Mouse (Mus musculus): Measurements from ENCODE around the gene Obsl1. TPM values are rescaled to one million over a fixed set of nuclear protein-coding genes. Genes with fewer than 3 reads are reported as not detected.
A peak's percentile ranks its signal among the peaks of the same experiment; 100 is the strongest.

Obsl1 gene
- polyA plus RNA-seq (2015; fragmentation: Nextera tagmentation; extraction: Ambion mirVana) = 83.7 and 90.9 TPM in 2 replicates

DNA sequence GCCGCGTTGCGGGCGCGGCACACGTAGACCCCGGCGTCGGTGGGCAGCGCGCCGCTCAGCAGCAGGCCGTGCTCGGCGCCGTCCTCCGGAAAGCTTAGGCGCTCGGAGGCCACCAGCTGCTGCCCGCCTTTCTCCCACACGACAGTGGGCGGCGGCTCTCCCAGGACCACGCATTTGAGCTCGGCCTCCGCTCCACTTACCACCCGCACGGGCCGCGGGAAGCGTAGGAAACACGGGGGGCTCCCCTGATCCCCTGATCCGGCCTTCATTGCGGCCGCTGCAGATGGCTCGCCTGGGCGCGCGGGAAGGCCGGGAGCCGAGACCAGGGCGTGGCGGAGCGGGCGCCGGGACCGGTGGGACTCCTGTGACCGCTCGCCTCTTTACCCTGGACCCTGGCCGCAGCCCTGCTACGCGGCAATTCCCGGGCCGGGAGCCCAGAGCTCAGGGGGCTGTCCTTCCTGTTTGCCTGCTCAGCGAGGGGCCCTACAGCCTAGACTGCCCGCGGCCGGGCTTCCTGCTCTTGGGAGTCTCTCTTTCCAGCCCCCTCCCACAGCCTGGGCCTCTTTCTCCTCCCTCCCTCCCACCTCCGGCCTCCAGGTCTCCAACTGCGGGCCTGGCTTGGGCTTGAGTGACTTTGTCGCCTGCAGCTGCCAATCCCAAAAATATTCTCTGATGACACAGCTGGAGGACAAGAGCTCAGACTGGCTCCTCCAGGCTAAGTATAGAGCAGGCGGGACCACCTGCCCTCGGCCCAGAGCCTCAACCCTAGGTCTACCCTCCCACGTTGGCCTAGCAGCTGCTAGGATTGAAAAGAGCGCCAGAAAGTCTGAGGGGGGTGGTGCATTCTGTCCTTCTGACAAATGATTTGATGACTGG, at the start of gene Obsl1:
Gene Obsl1, minus strand, starts transcription at position 497 of the 876 bp plus-strand sequence.
- Histone ChIP-seq H3K36me3 (peaks cover 25% of the 10 kb centered on the region), H3K4me3 (peak within 1 kb of the TSS; percentile 85), H3K4me2 (peak within 1 kb of the TSS; percentile 81), H3K9ac (peak within 1 kb of the TSS; percentile 92), H3K9me3 (no peaks in the 10 kb centered on the region), H3K4me1 (peaks cover 40% of the 10 kb centered on the region), H3K27me3 (no peaks in the 10 kb centered on the region), H3K27ac (peak within 1 kb of the TSS; percentile 98)
- under 1% methylated on average over 64 of the region's 65 CpGs for WGBS
- ATAC-seq (ENCODE audit: insufficient number of reproducible peaks, low FRiP score, low TSS enrichment, low read depth) = peak; percentile 94

DNA sequence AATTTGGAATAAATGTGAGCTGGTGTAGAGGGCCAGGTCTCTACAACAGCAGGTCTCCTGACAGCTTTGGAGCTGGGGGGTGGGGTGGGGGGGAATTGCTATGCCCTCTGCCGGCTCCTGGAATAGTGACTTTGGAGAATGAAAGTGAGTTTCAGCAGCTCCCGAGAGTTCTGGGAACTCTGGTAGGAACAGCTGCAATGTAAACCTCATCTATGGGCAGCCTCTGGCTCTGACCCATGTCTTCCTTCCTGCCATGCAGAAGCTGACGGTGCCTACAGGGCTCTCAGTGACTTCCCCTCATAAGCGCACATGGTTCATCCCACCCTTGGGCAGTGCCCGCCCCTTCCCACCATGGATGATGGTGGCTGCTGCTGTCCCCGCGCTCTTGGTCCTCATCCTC, 49.4 kb upstream of the Obsl1 start:
- H3K4me1 ChIP-seq = peaks cover 18% of the 10 kb centered on the region
- H3K27me3 ChIP-seq = no peaks in the 10 kb centered on the region
- no peak overlapping the region for H3K4me2 ChIP-seq
- H3K4me3 ChIP-seq = no peak overlapping the region
- H3K9ac ChIP-seq = no peak overlapping the region
- 83% methylated on average over 7 of the region's 7 CpGs for WGBS
- no peak overlapping the region for H3K27ac ChIP-seq
- peaks cover 73% of the 10 kb centered on the region for H3K36me3 ChIP-seq
- no peak for ATAC-seq (ENCODE audit: insufficient number of reproducible peaks, low FRiP score, low TSS enrichment, low read depth)
- no peaks in the 10 kb centered on the region for H3K9me3 ChIP-seq

DNA sequence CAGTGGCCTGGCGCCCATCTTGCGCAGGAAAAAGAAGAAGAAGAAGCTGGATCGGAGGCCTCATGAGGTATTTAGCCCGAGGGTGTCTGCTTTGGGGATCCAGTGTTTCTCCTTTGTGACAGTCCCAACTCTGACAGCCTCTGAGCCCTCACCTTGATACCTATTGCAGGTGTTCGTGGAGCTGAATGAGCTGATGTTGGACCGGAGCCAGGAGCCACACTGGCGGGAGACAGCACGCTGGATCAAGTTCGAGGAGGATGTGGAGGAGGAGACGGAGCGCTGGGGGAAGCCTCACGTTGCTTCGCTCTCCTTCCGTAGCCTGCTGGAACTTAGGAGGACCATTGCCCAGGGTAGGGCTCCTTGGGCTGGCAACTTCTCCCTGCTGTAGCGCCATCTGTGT, 44.3 kb upstream of the Obsl1 start:
- Histone ChIP-seq H3K27me3 (no peaks in the 10 kb centered on the region), H3K4me1 (peaks cover 26% of the 10 kb centered on the region), H3K9ac (no peak overlapping the region), H3K36me3 (peaks cover 66% of the 10 kb centered on the region), H3K4me3 (no peak overlapping the region), H3K9me3 (no peaks in the 10 kb centered on the region), H3K4me2 (no peak overlapping the region), H3K27ac (no peak overlapping the region)
- 75% methylated on average over 15 of the region's 15 CpGs for WGBS
- no peak for ATAC-seq (ENCODE audit: insufficient number of reproducible peaks, low FRiP score, low TSS enrichment, low read depth)

DNA sequence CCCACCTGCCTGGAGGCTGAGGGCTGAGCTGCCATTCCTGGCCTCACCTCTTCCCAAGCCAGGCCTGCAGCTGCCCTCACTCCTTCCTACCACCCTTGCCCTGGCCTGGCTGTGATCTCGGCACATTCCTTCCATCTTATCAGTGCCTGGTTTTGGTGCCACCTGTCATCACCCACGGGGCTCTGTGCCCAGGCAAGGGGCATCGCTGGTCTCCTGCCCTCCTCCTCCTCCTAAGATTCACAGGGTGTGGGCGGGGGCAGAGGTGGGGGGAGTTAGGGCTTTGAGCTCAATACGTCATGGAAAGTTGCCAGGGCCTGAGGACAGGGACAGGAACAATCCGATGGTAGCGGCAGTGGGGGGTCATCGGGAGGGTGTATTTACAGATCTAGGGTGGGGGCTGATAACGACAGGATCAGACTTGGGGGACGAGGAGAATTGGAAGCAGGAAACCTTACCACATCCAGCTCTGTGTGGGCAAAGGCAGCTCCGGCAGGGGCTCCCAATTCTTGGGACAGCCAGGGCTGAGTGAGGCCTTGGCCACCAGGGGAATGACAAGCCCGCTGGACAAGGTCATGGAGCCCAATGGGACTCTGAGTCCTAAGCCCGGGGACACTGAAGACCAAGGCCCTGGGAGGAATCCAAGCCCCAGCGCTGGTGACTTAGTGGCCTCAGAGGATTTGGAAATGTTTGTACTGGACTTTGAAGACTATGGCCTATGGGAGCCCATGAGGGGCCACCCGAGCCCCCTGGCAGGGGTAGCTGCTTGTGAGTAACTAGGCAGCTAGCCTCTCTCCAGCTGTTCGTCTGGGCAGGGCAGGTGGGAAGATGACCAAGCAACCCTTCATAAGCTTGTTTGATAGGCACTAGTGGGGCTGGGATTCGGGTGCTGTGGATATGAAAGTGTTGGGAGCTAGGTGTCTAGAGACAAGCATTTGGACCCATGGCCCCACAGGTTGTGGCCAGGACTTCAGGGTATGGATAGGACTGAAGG, 43.3 kb upstream of the Obsl1 start:
- H3K4me1 ChIP-seq = peaks cover 26% of the 10 kb centered on the region
- H3K4me2 ChIP-seq = no peak overlapping the region
- H3K36me3 ChIP-seq = peaks cover 57% of the 10 kb centered on the region
- whole genome bisulfite sequencing = 74% methylated on average over 17 of the region's 17 CpGs
- H3K9me3 ChIP-seq = no peaks in the 10 kb centered on the region
- H3K27me3 ChIP-seq = no peaks in the 10 kb centered on the region
- no peak overlapping the region for H3K9ac ChIP-seq
- ATAC-seq (ENCODE audit: insufficient number of reproducible peaks, low FRiP score, low TSS enrichment, low read depth) = no peak
- no peak overlapping the region for H3K27ac ChIP-seq
- no peak overlapping the region for H3K4me3 ChIP-seq

DNA sequence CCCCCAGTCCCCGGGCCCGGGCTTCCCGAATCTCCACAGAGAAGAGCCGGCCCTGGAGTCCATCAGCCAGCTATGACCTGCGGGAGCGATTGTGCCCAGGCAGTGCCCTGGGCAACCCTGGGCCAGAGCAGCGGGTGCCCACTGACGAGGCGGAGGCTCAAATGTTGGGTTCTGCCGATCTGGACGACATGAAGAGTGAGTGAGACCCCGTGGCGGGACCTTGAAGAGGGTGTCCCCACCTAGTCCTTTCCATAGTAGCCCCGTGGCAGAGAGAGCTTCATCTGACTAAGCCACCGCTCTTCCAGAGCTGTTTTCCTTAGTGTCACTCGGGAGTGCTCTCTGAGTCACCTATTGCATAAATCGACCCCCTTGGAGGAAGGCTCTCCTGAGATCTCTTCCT, 42.6 kb upstream of the Obsl1 start:
- Histone ChIP-seq H3K27me3 (no peaks in the 10 kb centered on the region), H3K27ac (no peak overlapping the region), H3K36me3 (peaks cover 50% of the 10 kb centered on the region), H3K9ac (no peak overlapping the region), H3K4me1 (peaks cover 26% of the 10 kb centered on the region), H3K4me3 (no peak overlapping the region), H3K4me2 (no peak overlapping the region), H3K9me3 (no peaks in the 10 kb centered on the region)
- no peak for ATAC-seq (ENCODE audit: insufficient number of reproducible peaks, low FRiP score, low TSS enrichment, low read depth)
- 88% methylated on average over 17 of the region's 17 CpGs for WGBS

DNA sequence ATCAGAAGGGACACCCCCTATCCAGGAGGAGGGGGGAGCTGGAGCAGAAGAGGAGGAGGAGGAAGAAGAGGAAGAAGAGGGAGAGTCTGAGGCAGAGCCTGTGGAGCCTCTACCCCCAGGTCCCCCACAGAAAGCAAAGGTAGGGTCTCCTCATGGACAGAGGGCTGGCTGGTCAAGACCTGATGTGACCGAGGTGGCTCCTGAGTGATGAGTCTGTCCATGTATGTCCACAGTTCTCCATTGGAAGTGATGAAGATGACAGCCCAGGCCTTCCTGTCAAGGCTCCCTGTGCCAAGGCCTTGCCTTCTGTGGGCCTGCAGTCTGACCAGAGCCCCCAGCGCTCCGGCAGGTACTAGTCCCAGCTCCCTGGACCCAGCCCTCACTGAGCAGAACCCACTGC, 41.8 kb upstream of the Obsl1 start:
- Histone ChIP-seq H3K9ac (no peak overlapping the region), H3K4me3 (no peak overlapping the region), H3K4me1 (peaks cover 26% of the 10 kb centered on the region), H3K27ac (no peak overlapping the region), H3K27me3 (no peaks in the 10 kb centered on the region), H3K4me2 (no peak overlapping the region), H3K9me3 (no peaks in the 10 kb centered on the region), H3K36me3 (peaks cover 43% of the 10 kb centered on the region)
- ATAC-seq (ENCODE audit: insufficient number of reproducible peaks, low FRiP score, low TSS enrichment, low read depth) = no peak
- WGBS = 92% methylated on average over 3 of the region's 3 CpGs

DNA sequence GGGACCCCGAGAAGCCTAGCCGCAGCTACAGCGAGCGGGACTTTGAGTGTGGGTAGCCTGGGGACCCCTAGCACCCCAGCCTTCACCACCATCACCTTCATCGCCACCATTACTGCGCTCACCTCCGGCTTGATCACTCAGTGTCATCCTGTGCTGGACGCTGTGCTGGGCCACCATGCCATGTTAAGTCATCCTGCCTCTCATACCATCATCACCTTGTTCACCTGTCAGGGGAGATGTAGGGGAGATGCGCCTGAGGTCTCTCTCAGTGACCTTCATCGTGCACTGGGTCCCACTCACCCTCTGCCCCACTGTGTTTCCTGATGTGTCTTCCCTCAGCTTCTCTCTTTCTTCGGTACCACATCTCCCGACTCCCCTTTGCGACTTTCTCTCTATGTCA, 41.1 kb upstream of the Obsl1 start:
- no peaks in the 10 kb centered on the region for H3K9me3 ChIP-seq
- H3K27me3 ChIP-seq = no peaks in the 10 kb centered on the region
- peaks cover 36% of the 10 kb centered on the region for H3K36me3 ChIP-seq
- peak overlapping the region; percentile 61; the same call in 1 of the 2 replicates for H3K4me3 ChIP-seq
- peak overlapping the region; percentile 79 for H3K27ac ChIP-seq
- H3K4me1 ChIP-seq = peaks cover 26% of the 10 kb centered on the region
- H3K4me2 ChIP-seq = peak overlapping the region; percentile 71; the same call in 1 of the 2 replicates
- H3K9ac ChIP-seq = no peak overlapping the region
- 94% methylated on average over 13 of the region's 13 CpGs for WGBS
- no peak for ATAC-seq (ENCODE audit: insufficient number of reproducible peaks, low FRiP score, low TSS enrichment, low read depth)

DNA sequence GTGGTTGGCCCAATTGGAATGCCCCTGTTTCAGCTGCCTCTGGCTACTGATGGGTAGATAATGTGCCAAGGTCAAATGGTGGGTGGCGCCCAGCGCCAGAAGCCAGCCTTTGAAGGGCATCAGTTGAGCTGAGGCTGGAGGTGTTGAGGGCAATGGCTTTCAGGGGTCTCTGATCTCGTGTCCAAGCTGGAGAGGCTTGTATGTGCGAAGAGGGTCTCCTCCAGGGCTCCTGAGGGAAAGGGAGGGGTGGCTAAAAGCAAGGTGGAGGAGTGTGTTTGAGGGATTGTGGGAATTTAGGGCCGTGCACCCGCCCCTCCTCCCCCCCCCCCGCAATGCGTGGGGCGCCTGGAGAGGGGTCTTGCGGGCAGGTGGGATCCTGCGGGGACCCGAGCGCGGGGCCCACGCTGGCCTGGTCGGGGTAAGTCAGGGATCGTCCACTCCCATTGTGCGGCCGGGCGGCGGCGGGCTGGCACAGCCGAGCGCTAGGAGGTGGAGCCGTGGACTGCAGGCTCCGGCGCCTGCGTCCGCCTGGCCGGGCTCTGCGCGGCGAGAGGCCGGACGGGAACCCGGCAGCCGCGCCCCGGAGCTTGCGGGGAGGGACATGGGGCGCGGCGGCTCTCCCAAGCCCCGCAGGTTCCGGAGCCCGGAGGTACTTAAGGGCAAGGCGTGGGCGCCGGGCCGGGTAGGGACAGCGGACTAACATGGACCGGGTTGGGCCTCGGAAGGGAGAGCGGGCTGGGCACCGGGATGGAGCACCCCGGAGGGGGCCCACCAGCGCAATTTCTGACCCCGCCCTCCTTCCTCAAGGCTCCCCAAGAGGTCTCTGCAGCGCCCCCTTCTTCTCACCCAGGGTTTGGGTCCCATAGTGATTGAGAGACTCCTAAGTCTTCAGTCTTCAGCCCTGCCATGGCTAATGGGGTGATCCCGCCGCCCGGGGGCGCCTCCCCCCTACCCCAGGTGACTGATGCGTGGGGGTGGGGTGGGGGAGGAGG, 40.0 kb upstream of the Obsl1 start, which contains the start of gene Slc4a3:
Gene Slc4a3, plus strand, starts transcription at position 302 of the 992 bp plus-strand sequence.
- peak within 1 kb of the TSS; percentile 71 for H3K4me2 ChIP-seq
- no peaks in the 10 kb centered on the region for H3K9me3 ChIP-seq
- H3K4me3 ChIP-seq = peak within 1 kb of the TSS; percentile 61
- peak within 1 kb of the TSS; percentile 69 for H3K9ac ChIP-seq
- H3K4me1 ChIP-seq = peaks cover 26% of the 10 kb centered on the region
- H3K36me3 ChIP-seq = peaks cover 25% of the 10 kb centered on the region
- WGBS = 1% methylated on average over 60 of the region's 64 CpGs
- peak within 1 kb of the TSS; percentile 79 for H3K27ac ChIP-seq
- peak; percentile 80 for ATAC-seq (ENCODE audit: insufficient number of reproducible peaks, low FRiP score, low TSS enrichment, low read depth)
- no peaks in the 10 kb centered on the region for H3K27me3 ChIP-seq

DNA sequence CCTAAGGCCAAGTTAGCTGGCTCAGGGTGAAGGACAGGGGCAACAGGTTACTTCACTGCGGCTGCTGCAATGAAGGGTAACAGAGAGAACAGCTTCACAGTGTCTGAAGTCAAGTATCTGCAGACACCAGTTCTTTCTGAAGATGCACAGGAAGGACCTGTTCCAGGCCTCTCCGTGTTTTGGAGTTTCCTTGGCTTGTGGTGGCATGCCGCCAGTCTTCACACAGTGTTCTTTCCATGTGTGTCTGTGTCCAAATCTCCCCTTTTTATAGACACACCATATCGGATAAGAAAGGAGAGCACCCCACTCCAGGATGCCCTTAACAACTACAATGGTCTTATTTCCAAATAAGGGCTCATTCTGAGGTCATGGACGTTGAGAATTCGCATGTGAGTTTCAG, 38.1 kb upstream of the Obsl1 start:
- H3K9me3 ChIP-seq = no peaks in the 10 kb centered on the region
- H3K27ac ChIP-seq = no peak overlapping the region
- peaks cover 11% of the 10 kb centered on the region; the same call in 1 of the 2 replicates for H3K36me3 ChIP-seq
- no peaks in the 10 kb centered on the region for H3K27me3 ChIP-seq
- WGBS = 84% methylated on average over 6 of the region's 6 CpGs
- peaks cover 18% of the 10 kb centered on the region for H3K4me1 ChIP-seq
- no peak overlapping the region for H3K4me2 ChIP-seq
- no peak for ATAC-seq (ENCODE audit: insufficient number of reproducible peaks, low FRiP score, low TSS enrichment, low read depth)
- H3K9ac ChIP-seq = no peak overlapping the region
- no peak overlapping the region for H3K4me3 ChIP-seq

DNA sequence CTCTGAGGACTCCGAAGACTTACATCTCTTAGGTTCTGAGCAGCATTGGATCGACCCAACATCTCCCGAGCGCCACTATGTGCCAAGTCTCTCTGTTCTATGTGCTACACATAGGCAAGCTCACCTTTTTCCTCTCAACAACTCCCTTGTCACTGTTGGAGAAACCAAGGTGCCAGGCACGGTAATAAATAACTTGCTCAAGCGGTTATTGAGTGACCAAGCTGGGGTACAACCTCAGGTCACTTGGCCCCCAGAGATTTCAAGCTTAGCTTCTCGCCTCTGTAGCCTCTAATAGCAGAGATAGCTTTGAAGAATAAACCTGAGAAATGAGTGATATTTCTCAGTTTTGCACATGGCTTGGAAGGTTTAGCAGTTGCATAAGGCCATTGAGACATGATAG, 35.2 kb upstream of the Obsl1 start:
- 86% methylated on average over 7 of the region's 7 CpGs for WGBS
- no peak overlapping the region for H3K27ac ChIP-seq
- no peak for ATAC-seq (ENCODE audit: insufficient number of reproducible peaks, low FRiP score, low TSS enrichment, low read depth)
- no peak overlapping the region for H3K4me3 ChIP-seq
- no peak overlapping the region for H3K9ac ChIP-seq
- peaks cover 8% of the 10 kb centered on the region for H3K36me3 ChIP-seq
- no peaks in the 10 kb centered on the region for H3K27me3 ChIP-seq
- peaks cover 6% of the 10 kb centered on the region for H3K4me1 ChIP-seq
- no peaks in the 10 kb centered on the region for H3K9me3 ChIP-seq
- no peak overlapping the region for H3K4me2 ChIP-seq
